Mouse (Mus musculus) liver, embryonic 14.5 days (tissue): ENCODE measurements around the gene Polr2e. TPM values are rescaled to one million over a fixed set of nuclear protein-coding genes. Genes with fewer than 3 reads are reported as not detected.
A peak's percentile ranks its signal among the peaks of the same experiment; 100 is the strongest.

Experiments used
- ATAC-seq: fragments of 200-750 bp; cut with Nextera tagmentation; 2 replicates; pipeline ENCODE4 v1.8.0; 2017; ENCODE audit warnings: moderate number of reproducible peaks, mild to moderate bottlenecking, moderate library complexity; ENCODE audit not compliant: insufficient read depth
- DNase-seq, 3 experiments: peaks; one replicate each; pipeline ENCODE4 v3.0.0-alpha.2; 2012 to 2013; ENCODE audit warnings: low read depth in 3 of 3, low spot score in 3 of 3
- H3K27ac ChIP-seq: fragments of 300-500 bp; sonication (generic); 2 replicates; pipeline ENCODE4 v1.5.1; 2014; ENCODE audit warnings: moderate library complexity, mild to moderate bottlenecking, control low read depth, inconsistent platforms
- H3K27me3 ChIP-seq: fragments of 300-500 bp; sonication (generic); 2 replicates; pipeline ENCODE4 v1.6.1; 2014; ENCODE audit warnings: mild to moderate bottlenecking, low read length, moderate library complexity; ENCODE audit not compliant: control insufficient read depth, insufficient read depth
- H3K36me3 ChIP-seq: fragments of 300-500 bp; sonication (generic); replicated peaks from 2 replicates; pipeline ENCODE4 v1.6.1; 2014; ENCODE audit warnings: low read depth; ENCODE audit not compliant: control insufficient read depth, insufficient read depth
- H3K4me1 ChIP-seq, 2 experiments: fragments of 200-500 bp in 1 of 2; fragments of 300-500 bp in 1 of 2; sonication (generic) in 1 of 2; replicated peaks; 2 replicates each; pipeline ENCODE4 v1.6.1; 2012 to 2014; ENCODE audit warnings: antibody characterized with exemption in 1 of 2, inconsistent platforms in 1 of 2, low read length in 1 of 2; ENCODE audit not compliant: control insufficient read depth in 2 of 2, insufficient read depth in 2 of 2
- H3K4me2 ChIP-seq: fragments of 300-500 bp; sonication (generic); 2 replicates; pipeline ENCODE4 v1.6.1; 2014; ENCODE audit warnings: low read depth, mild to moderate bottlenecking, control low read depth, moderate library complexity
- H3K4me3 ChIP-seq, 2 experiments: fragments of 200-500 bp in 1 of 2; fragments of 300-500 bp in 1 of 2; sonication (generic) in 1 of 2; 2 replicates each; pipeline ENCODE4 v1.5.1; 2012 to 2014; ENCODE audit warnings: low read depth in 2 of 2, low read length in 2 of 2, mild to moderate bottlenecking in 2 of 2, control low read depth in 1 of 2, inconsistent platforms in 1 of 2, moderate library complexity in 1 of 2; ENCODE audit not compliant: insufficient read depth in 1 of 2
- H3K9ac ChIP-seq: fragments of 300-500 bp; sonication (generic); replicated peaks from 2 replicates; pipeline ENCODE4 v1.6.1; 2014; ENCODE audit warnings: mild to moderate bottlenecking, control low read depth, moderate library complexity
- H3K9me3 ChIP-seq: fragments of 300-500 bp; sonication (generic); 2 replicates; pipeline ENCODE4 v1.6.1; 2016; ENCODE audit warnings: low read length, mixed read lengths; ENCODE audit not compliant: control insufficient read depth
- CTCF ChIP-seq: IDR thresholded peaks from 2 replicates; pipeline ENCODE4 v1.5.1; 2016; ENCODE audit warnings: antibody characterized with exemption, low read depth, control low read depth
- EP300 ChIP-seq: IDR thresholded peaks from 2 replicates; pipeline ENCODE4 v1.6.1; 2016; ENCODE audit warnings: antibody characterized with exemption, low read depth
- WGBS: fragments of 180-500 bp; shearing (Covaris S2); extraction: QIAGEN DNeasy Blood & Tissue Kit; methylation state at CpG from one replicate; pipeline ENCODE4 v1.1.7; 2014; ENCODE audit not compliant: insufficient replicate concordance; 5-methylcytosine and 5-hydroxymethylcytosine counted together
- polyA plus RNA-seq, 2 experiments: library from polyadenylated mRNA; depleted of rRNA in 1 of 2; stranded (reverse) in 1 of 2; unstranded in 1 of 2; fragments of >200 nt; fragmentation: Nextera tagmentation in 1 of 2; extraction: Ambion mirVana in 1 of 2; gene quantifications; 2 replicates each; pipeline versions ENCODE4 v1.2.1 to v1.2.3; 2012 to 2014

The Polr2e gene
- polyA plus RNA-seq, 2 experiments: 88.0 to 121 TPM

DNA sequence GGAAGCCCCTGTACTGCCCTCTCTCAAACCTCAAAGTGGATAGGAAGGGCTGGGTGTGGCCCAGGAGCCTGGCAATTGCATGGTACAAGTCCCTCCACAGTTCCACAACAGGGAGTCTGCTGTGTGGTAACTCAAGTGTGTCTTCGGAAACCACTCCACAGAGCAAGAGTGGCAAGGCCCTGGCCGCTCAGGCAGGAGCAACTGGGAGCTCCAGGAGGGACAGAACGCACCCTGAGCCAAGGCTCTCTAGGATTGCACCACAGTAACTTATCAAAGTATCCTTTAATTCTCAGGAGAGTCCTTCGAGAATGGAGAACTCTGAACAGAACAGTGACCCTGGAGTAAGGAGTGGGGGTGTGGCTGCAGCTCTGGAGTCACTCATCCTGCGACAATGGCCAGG is 3.9 kb downstream of the Polr2e start:
- H3K4me3 ChIP-seq: no peak overlapping the region
- ATAC-seq (no peak), DNase-seq (no peak)
- peaks cover 28% of the 10 kb centered on the region for H3K36me3 ChIP-seq
- WGBS: 74% methylated on average over 5 of the region's 5 CpGs
- peaks cover 16 to 22% of the 10 kb centered on the region in 2 experiments for H3K4me1 ChIP-seq
- H3K9ac ChIP-seq: no peak overlapping the region
- H3K9me3 ChIP-seq: no peaks in the 10 kb centered on the region
- no peaks in the 10 kb centered on the region for H3K27me3 ChIP-seq
- no peak overlapping the region for H3K4me2 ChIP-seq
- no peak overlapping the region for H3K27ac ChIP-seq
- no peak for TF ChIP-seq EP300
- no peak for TF ChIP-seq CTCF

- no peak overlapping the region for H3K4me2 ChIP-seq
- H3K9ac ChIP-seq: no peak overlapping the region
- H3K27me3 ChIP-seq: no peaks in the 10 kb centered on the region
- no peak overlapping the region for H3K27ac ChIP-seq
- no peak for TF ChIP-seq EP300
- no peak for TF ChIP-seq CTCF
- peaks cover 15 to 21% of the 10 kb centered on the region in 2 experiments for H3K4me1 ChIP-seq
- no peak overlapping the region for H3K4me3 ChIP-seq
- 78% methylated on average over 8 of the region's 8 CpGs for WGBS
- H3K36me3 ChIP-seq: peaks cover 28% of the 10 kb centered on the region
- no peaks in the 10 kb centered on the region for H3K9me3 ChIP-seq
- ATAC-seq (no peak), DNase-seq (no peak)
These were observed 4.4 kb downstream of the Polr2e start for GRCm38 (mm10) chr10:80035148-80035547.

- no peak overlapping the region for H3K4me2 ChIP-seq
- no peak overlapping the region for H3K4me3 ChIP-seq
- 0 out of 2 replicates have a peak, but pooled peaks have one; percentile 19 for ATAC-seq
- H3K36me3 ChIP-seq: peaks cover 28% of the 10 kb centered on the region
- no peaks in the 10 kb centered on the region for H3K27me3 ChIP-seq
- H3K4me1 ChIP-seq: peaks cover 12 to 17% of the 10 kb centered on the region in 2 experiments; a peak in 3 of 4 replicates
- no peaks in the 10 kb centered on the region for H3K9me3 ChIP-seq
- no peak overlapping the region for H3K9ac ChIP-seq
- DNase-seq: no peak
- WGBS: 11% methylated on average over 9 of the region's 9 CpGs
- H3K27ac ChIP-seq: no peak overlapping the region
- TF ChIP-seq EP300: no peak
- peak; percentile 68 for TF ChIP-seq CTCF
These were observed 5.8 kb downstream of the Polr2e start for GRCm38 (mm10) chr10:80033511-80034391.

- TF ChIP-seq CTCF (no peak), EP300 (no peak)
- H3K4me1 ChIP-seq: peaks cover 12 to 22% of the 10 kb centered on the region in 2 experiments
- no peak overlapping the region for H3K4me2 ChIP-seq
- H3K36me3 ChIP-seq: peaks cover 26% of the 10 kb centered on the region
- no peaks in the 10 kb centered on the region for H3K9me3 ChIP-seq
- H3K27me3 ChIP-seq: no peaks in the 10 kb centered on the region
- ATAC-seq: peak; percentile 46
- no peak overlapping the region for H3K27ac ChIP-seq
- WGBS: 8% methylated on average over 5 of the region's 5 CpGs
- H3K9ac ChIP-seq: no peak overlapping the region
- no peak for DNase-seq
- no peak overlapping the region for H3K4me3 ChIP-seq
These were observed 6.7 kb downstream of the Polr2e start for GRCm38 (mm10) chr10:80032799-80033480.

GRCm38 (mm10) chr10:80030736-80031135 is 8.9 kb downstream of the Polr2e start:
- 72% methylated on average over 17 of the region's 17 CpGs for WGBS
- H3K27ac ChIP-seq: no peak overlapping the region
- no peak overlapping the region for H3K9ac ChIP-seq
- no peaks in the 10 kb centered on the region for H3K27me3 ChIP-seq
- H3K4me3 ChIP-seq: no peak overlapping the region
- no peaks in the 10 kb centered on the region for H3K9me3 ChIP-seq
- H3K4me2 ChIP-seq: no peak overlapping the region
- ATAC-seq: no peak
- peaks cover 7% of the 10 kb centered on the region for H3K36me3 ChIP-seq
- H3K4me1 ChIP-seq: peaks cover 14 to 22% of the 10 kb centered on the region in 2 experiments
- no peak for DNase-seq
- TF ChIP-seq EP300: no peak
- TF ChIP-seq CTCF: no peak
